Mouse (Mus musculus): ENCODE measurements around the gene Kctd12.
A peak's percentile ranks its signal among the peaks of the same experiment; 100 is the strongest.

Kctd12 gene

GRCm38 (mm10) chr14:102982627-102983540, at the start of gene Kctd12:
TSS of gene Kctd12 (minus strand) at chr14:102982637.
- peak; percentile 56 for DNase-seq (ENCODE audit: low read depth, low spot score)

- DNase-seq (ENCODE audit: low read depth, low spot score): no peak
These were observed 46.8 kb upstream of the Kctd12 start for GRCm38 (mm10) chr14:103029203-103029602.

GRCm38 (mm10) chr14:103020046-103020445, 37.6 kb upstream of the Kctd12 start:
- DNase-seq (ENCODE audit: low read depth, low spot score): no peak

GRCm38 (mm10) chr14:103017009-103017408, 34.6 kb upstream of the Kctd12 start:
- no peak for DNase-seq (ENCODE audit: low read depth, low spot score)

GRCm38 (mm10) chr14:103012563-103013150, 30.2 kb upstream of the Kctd12 start:
- DNase-seq (ENCODE audit: low read depth, low spot score): peak; percentile 50

GRCm38 (mm10) chr14:103011782-103012181, 29.3 kb upstream of the Kctd12 start:
- peak; percentile 24 for DNase-seq (ENCODE audit: low read depth, low spot score)

- no peak for DNase-seq (ENCODE audit: low read depth, low spot score)
These were observed 25.3 kb upstream of the Kctd12 start for GRCm38 (mm10) chr14:103007737-103008136.

- DNase-seq (ENCODE audit: low read depth, low spot score): peak; percentile 66
These were observed 12.5 kb upstream of the Kctd12 start for GRCm38 (mm10) chr14:102994662-102995561.

- DNase-seq (ENCODE audit: low read depth, low spot score): no peak
These were observed 8.3 kb upstream of the Kctd12 start for GRCm38 (mm10) chr14:102990765-102991164.

GRCm38 (mm10) chr14:102989866-102990265, 7.4 kb upstream of the Kctd12 start:
- no peak for DNase-seq (ENCODE audit: low read depth, low spot score)

- DNase-seq (ENCODE audit: low read depth, low spot score): no peak
These were observed 6.8 kb upstream of the Kctd12 start for GRCm38 (mm10) chr14:102989254-102989653.

- DNase-seq (ENCODE audit: low read depth, low spot score): no peak
These were observed 5.2 kb upstream of the Kctd12 start for GRCm38 (mm10) chr14:102987626-102988025.

- no peak for DNase-seq (ENCODE audit: low read depth, low spot score)
These were observed 1.2 kb upstream of the Kctd12 start for GRCm38 (mm10) chr14:102983686-102984085.

GRCm38 (mm10) chr14:102982016-102982626, 316 bp downstream of the Kctd12 start:
- DNase-seq (ENCODE audit: low read depth, low spot score): peak; percentile 20

GRCm38 (mm10) chr14:102981441-102982015, 909 bp downstream of the Kctd12 start:
- peak; percentile 17 for DNase-seq (ENCODE audit: low read depth, low spot score)

- DNase-seq (ENCODE audit: low read depth, low spot score): no peak
These were observed 1.5 kb downstream of the Kctd12 start for GRCm38 (mm10) chr14:102980986-102981385.

- no peak for DNase-seq (ENCODE audit: low read depth, low spot score)
These were observed 2.0 kb downstream of the Kctd12 start for GRCm38 (mm10) chr14:102980481-102980880.

- DNase-seq (ENCODE audit: low read depth, low spot score): no peak
These were observed 2.6 kb downstream of the Kctd12 start for GRCm38 (mm10) chr14:102979831-102980230.

- no peak for DNase-seq (ENCODE audit: low read depth, low spot score)
These were observed 6.6 kb downstream of the Kctd12 start for GRCm38 (mm10) chr14:102975865-102976264.

GRCm38 (mm10) chr14:102968824-102969223, 13.6 kb downstream of the Kctd12 start:
- no peak for DNase-seq (ENCODE audit: low read depth, low spot score)

GRCm38 (mm10) chr14:102966241-102966640, 16.2 kb downstream of the Kctd12 start:
- DNase-seq (ENCODE audit: low read depth, low spot score): no peak
